Mouse (Mus musculus) splenic B cell, adult 2 months (primary cell): ENCODE data around the gene Asb16.

Source experiments
- DNase-seq: peaks from one replicate; pipeline ENCODE4 v3.0.0-alpha.2; 2011; ENCODE audit warnings: low read depth, low spot score
- H3K27me3 ChIP-seq: 2 replicates; pipeline ENCODE4 v1.6.1; 2012; ENCODE audit warnings: mild to moderate bottlenecking, low read length, moderate library complexity, mixed read lengths; ENCODE audit not compliant: control insufficient read depth, poor library complexity, insufficient read depth, severe bottlenecking
- H3K36me3 ChIP-seq: 2 replicates; pipeline ENCODE4 v1.6.1; 2012; ENCODE audit warnings: mild to moderate bottlenecking, low read length, moderate library complexity, mixed read lengths; ENCODE audit not compliant: control insufficient read depth, poor library complexity, insufficient read depth, severe bottlenecking

Asb16 gene

DNA sequence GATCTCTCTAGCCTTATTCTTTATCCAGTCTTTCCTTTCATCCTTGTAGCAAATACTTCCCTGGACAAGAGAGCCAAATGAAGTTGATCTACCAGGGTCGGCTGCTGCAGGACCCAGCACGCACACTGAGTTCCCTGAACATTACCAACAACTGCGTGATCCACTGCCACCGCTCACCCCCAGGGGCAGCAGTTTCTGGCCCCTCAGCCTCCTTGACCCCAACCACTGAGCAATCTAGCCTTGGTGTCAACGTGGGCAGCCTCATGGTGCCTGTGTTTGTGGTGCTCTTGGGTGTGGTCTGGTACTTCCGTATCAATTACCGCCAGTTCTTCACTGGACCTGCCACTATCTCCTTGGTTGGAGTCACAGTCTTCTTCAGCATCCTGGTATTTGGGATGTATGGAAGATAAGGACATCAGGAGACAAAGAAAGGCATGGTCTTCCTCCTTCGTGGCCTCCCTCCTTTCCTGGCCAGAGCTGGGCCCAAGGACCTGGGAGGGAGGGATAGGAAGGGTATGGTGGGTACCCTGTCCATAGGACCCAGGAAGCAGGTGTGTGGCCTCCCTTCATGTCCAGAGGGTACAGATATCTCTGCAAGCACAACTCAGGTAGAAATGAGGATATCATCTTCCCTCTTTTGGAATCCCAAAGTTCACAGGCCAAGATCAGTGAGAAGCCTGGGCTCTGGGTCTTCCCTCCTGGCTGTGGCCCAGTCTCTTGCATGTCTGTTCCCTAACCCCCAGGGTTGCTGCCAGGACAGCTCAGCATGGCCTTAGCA, 19.7 kb downstream of the Asb16 start:
- no peaks in the 10 kb centered on the region for H3K27me3 ChIP-seq
- H3K36me3 ChIP-seq, result peaks cover 10% of the 10 kb centered on the region; the same call in 1 of the 2 replicates
- DNase-seq, result no peak

DNA sequence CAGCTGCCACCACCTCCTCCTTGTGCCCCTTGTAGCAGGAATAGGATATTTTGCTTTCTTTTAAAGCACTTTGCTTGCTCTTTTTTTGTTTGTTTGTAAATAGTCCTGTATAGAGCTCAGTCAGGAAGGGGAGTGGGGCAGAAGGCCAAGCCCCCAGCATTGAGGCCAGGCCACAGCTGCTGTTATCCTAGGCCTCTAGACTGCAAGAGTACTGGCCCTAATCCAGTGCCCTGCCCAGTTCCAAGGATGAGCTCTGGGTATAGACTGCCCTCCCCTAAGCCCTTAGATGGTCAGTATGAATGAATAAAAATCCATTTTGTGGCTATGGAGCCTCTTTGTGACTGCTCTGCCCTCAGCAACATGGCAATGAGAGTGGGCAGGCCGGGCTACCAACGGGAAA, 20.4 kb downstream of the Asb16 start:
- peaks cover 10% of the 10 kb centered on the region; the same call in 1 of the 2 replicates for H3K36me3 ChIP-seq
- H3K27me3 ChIP-seq, result no peaks in the 10 kb centered on the region
- no peak for DNase-seq

DNA sequence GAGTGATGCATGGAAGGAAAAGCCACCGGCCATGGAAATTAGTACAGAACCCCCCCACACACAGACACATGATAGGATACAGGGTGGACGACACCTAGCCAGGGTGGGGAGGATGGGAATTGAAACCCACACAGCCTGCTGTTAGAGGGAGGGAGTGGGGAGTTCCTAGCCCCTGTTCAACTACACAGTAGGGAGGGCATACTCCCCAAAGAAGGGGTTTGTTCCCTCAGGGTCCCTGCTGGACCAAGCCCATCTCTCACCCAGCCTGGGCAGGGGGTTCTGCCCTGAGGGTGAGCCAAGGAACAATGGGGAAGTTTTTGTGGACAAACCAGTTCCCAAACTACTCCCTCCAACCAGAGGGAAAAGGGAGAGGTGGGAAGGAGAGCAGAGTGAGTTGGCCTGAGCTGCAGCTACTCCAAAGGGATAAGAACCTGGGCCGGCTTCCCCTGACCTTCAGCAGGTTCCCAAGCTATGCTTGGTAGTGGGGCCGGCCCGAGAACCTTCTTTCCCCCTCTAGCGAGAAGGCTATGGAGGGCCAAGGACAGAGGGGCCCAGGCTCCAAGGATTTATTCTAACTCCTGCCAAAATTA, 21.1 kb downstream of the Asb16 start:
- Histone ChIP-seq H3K27me3 (no peaks in the 10 kb centered on the region), H3K36me3 (peaks cover 10% of the 10 kb centered on the region; the same call in 1 of the 2 replicates)
- DNase-seq, result no peak

DNA sequence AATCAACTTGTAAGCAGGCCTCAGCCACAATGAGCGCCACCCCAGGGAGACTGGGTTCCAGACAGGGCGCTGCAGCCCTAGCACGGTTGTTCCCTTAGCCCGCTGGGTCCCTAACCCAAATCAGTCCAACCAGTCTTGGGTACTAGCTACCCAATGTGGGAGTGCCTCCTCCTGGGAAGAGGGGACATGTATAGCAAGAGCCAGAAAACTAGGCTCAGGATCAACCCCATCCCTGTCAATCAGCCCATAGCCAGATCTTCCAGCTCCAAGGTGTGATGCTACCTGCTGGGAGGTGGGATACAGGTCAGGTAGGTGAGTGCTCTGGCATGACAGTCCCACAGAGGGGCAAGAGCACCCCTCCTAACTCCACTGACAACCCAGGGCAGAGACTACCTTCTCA, 21.6 kb downstream of the Asb16 start:
- no peak for DNase-seq
- H3K27me3 ChIP-seq, result no peaks in the 10 kb centered on the region
- H3K36me3 ChIP-seq, result peaks cover 10% of the 10 kb centered on the region; the same call in 1 of the 2 replicates

DNA sequence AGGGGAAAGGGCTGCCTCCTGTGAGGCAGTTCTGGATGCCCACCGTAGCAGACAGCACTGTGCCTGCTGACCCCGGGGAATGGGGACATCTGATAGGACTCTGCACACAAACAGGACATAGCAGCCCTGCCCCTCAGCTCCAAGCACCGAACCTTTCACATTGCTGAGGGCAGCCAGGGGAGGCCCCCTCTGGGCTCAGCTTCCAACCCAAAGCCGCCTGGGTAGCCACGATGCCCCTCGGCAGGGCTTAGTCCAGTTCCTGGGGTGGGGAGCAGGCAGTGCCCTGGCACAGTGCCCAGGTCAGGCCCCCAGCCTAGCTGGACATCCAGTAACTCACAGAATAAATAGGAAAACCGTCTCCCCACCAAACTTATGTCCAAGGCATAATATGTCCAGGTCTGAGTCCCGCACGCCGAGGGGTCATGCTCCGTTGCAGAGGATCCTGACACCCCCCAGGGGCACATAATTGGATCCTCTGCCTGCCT, 22.6 kb downstream of the Asb16 start:
- no peak for DNase-seq
- Histone ChIP-seq H3K36me3 (peaks cover 10% of the 10 kb centered on the region; the same call in 1 of the 2 replicates), H3K27me3 (no peaks in the 10 kb centered on the region)

DNA sequence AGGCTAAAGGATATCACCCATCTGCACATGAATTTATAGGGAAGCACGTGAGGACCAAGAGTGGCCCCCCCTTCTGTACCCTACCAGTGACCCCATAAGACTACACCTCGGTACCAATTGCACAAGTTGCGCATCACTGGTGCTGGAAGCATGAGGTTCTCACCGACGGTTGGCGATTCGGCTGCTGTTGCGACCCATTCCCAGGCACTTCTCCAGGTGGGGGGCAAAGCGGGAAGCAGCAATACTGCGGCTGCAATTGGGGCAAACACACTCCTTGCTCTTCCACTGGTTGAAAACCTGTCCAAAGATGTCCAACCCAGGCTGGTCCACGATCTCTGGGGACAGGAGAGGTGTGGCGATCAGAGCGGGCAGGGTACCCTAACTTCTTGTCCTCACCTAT, 25.4 kb downstream of the Asb16 start:
- DNase-seq, result no peak
- Histone ChIP-seq H3K27me3 (no peaks in the 10 kb centered on the region), H3K36me3 (peaks cover 10% of the 10 kb centered on the region; the same call in 1 of the 2 replicates)

DNA sequence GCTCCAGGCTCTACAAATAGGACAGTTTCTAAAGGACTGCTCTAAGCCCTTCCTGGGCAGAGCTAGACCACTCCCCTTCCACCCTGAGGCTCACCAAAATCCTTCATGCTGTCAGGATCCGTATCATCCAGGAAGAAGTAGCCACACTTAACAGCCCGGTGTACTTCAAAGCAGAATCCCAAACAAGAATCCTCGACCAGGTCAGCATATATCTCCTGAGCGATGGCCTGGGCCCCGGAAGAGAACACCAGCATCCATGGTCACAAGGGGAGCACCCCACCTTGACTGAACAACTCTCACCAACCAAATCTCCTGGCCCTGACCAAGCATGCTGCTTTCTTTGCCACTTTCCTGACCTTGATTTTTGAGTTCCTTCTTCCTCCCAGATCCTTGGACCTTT, 25.9 kb downstream of the Asb16 start:
- peaks cover 10% of the 10 kb centered on the region; the same call in 1 of the 2 replicates for H3K36me3 ChIP-seq
- DNase-seq, result no peak
- H3K27me3 ChIP-seq, result no peaks in the 10 kb centered on the region

DNA sequence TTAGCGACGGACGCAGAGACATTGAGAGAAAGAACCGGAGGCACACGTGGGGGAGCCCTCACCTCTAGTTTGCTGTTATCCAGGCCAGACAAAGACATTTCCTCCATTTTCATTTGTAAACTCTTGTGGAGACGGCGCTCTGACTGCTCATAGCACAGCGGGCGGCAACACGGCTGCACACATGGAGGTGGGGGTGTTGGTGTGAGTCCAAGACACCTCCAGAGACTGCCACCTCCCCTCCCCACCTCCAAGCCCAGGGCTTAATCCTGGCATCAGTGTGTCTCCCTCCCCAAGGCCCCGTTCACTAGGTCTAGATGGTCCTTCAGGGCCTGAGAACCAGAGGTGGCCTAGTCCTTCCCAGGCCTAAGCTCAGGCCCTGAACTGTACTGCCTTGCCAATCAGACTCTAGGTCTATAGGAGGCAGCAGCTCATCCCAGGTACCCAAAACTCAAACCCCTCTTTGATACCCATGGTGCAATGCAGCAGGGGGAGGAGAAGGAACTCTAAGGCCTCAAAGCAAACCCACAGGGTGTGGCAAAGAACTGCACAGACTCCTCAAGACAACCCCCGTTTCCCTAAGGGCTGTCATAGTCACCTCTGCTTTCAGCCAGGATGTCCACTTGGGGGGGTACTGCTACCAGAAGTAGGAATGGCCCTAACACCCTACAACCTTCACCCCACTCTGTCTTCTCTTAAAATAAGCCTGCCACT, 26.5 kb downstream of the Asb16 start:
- peaks cover 10% of the 10 kb centered on the region; the same call in 1 of the 2 replicates for H3K36me3 ChIP-seq
- H3K27me3 ChIP-seq, result no peaks in the 10 kb centered on the region
- peak; percentile 78 for DNase-seq

DNA sequence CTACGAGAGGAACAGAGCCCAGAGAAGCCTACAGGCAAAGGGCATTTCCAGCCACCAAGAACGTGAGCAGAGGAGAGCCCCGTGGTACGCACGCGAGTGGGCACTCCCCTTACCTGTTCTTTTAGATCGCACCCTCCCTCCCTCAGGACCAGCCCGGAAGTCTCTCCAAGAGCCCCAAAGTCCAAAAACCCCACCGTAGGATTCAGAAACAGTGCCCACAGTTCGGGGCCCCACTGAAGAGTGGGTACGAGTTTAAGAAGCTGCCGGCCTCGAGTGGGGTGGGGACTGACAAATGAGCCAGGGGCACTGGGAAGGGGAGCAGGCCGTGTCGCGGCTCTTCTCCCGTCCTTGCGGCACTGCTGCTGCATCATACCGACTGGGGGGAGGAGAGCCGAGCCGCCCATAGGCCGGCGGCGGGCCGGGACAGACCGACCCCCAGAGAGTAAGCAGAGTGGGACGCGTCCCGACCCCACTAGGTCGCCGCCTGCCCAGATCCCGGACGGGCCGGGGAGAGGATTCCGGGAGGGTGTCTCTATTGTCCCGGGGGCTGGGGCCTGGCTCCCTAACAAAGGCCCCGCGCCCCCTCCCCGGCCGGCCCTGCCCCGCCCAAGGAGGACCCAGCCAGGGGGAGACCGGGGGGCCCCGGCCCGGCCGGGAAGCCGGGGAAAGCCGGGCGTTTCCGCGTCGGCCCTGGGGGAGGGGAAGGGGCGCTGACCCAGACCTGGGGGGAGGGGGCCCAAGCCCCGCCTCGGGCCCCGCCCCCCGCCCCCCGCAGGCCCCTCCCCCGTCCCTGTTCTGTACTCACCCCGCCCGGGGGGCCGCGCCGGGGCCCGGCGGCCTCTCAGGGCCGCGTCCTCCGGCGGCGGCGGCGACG, 27.3 kb downstream of the Asb16 start:
- Histone ChIP-seq H3K27me3 (no peaks in the 10 kb centered on the region), H3K36me3 (peaks cover 10% of the 10 kb centered on the region; the same call in 1 of the 2 replicates)
- peak; percentile 50 for DNase-seq

DNA sequence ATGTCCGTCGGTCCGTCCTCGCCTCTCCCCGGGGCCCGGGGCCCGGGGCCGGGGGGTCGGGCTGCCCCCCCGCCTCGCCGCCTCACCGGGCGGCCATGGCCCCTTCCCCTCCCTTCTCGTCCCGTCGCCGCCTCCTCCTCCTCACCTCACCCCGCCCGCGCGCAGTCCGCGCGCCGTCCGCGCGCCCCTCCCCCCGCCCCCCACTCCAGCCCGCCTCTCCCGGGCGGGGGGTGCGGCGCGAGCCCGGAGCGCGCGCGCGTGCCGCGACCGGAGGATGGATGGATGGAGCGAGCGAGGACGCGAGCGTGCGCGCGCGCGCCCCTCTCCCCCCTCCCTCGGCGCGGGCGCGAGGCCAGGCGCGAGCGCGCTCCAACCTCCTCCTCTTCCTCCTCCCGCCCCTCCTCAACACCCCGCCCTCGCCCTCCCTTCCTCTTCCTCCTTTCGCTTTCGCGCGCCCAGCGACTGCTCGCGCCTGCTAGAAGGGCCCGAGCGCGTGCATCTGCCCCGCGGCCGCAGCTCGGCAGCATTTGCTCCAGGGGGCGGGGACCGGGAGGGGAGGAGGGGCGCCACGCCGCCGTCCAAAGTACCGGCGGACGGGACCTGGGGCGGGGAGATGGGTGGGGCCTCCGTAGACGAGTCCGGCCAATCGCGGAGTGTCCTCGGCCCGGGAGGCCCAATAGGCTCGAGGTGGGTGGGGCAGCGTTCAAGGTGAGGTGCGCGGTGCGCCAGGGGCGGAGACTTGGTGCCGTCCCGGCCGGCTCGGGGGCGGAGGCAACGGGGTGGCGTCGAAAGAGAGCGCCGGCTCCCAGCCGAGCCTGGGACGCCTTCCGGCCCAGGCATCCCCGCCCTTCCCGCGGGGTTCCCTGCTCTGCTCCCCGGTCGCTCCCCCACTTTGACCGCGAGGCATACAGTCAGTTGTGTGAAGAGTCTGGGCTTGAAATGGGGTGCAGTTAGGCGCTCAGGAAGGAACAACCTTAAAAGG, 28.2 kb downstream of the Asb16 start, which contains the start of gene Atxn7l3:
TSS of gene Atxn7l3 (minus strand) at position 141 of the 982 bp plus-strand sequence.
- H3K36me3 ChIP-seq, result peaks cover 6% of the 10 kb centered on the region; the same call in 1 of the 2 replicates
- peak; percentile 98 for DNase-seq
- H3K27me3 ChIP-seq, result no peaks in the 10 kb centered on the region

DNA sequence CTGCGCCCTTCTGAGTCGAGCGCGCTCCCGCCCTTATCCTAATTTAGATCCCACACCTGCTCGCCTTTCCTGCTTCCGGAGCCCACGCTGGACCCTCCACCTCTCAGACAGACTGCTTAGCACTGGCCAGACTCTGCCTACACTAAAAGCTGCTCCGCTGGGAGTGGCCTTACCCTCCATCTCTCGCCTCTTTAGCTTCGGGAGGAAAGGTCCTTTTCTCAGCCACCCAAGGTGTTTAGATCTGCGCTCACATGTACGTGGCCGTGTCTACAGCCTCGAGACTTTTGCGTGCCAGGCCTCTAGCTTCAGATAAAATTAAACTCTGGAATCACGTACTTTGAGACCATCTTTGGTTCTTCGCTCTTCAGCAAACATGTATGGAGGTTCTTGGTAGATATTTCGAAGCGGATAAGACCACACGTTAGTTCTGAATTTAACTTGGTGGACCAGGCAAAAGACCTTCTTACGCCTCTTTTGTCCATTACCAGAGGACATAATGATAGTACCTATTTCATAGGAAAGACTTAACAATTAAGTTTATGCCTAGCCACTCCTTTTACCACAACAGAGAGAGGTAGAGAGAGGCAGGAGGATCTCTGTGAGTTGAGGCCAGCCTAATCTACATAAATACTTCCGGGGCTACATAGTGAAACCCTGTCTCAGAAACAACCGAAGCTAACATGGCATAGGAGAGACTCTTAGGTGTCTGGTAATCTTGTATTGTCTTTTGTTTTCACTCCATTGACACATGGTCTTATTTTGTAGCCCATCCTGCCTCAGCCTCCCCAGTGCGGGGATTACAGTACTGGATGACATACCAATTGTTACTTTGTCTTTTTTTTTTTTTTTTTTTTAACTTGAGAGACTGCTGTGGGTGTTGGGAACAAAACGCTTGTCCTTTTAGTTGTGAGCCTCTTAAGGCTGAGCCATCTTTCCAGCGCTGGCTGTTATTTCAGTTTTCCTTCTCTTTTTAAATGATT, 29.3 kb downstream of the Asb16 start:
- Histone ChIP-seq H3K27me3 (no peaks in the 10 kb centered on the region), H3K36me3 (no peaks in the 10 kb centered on the region)
- DNase-seq, result peak; percentile 41

DNA sequence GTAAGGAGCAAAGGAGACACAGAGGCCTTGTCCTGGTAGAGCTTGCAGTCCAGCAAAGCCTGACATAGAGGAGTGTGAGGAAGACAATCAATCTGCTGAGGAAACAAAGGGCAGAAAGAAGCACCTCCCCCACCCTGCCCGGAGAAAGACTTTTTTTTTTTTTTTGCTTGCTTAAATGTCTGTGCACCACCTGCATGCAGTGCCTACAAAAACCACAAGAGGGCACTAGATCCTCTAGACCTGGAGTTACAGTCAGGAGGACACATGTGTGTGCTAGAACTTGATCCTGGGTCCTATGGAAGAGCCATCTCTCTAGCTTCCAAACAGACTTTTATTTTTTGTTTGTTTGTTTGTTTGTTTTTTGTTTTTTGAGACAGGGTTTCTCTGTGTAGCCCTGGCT, 31.3 kb downstream of the Asb16 start:
- Histone ChIP-seq H3K27me3 (no peaks in the 10 kb centered on the region), H3K36me3 (no peaks in the 10 kb centered on the region)
- DNase-seq, result peak; percentile 88
